Mouse (Mus musculus): ENCODE results near the gene Nupr1. TPM values are rescaled to one million over a fixed set of nuclear protein-coding genes. Genes with fewer than 3 reads are reported as not detected.

Nupr1 gene
- total and polyA plus RNA-seq, 3 experiments, result 1.8 to 11.0 TPM; not detected in 1

GRCm38 (mm10) chr7:126601896-126602295 lies 28.8 kb downstream of the Nupr1 start:
- no peaks in the 10 kb centered on the region for H3K79me2 ChIP-seq (ENCODE audit: control insufficient read depth, insufficient read depth, low read length, poor library complexity)
- no peaks in the 10 kb centered on the region for H3K27me3 ChIP-seq (ENCODE audit: control insufficient read depth in 1 of 2, insufficient read depth in 2 of 2, low read length in 2 of 2)
- no peak overlapping the region for H3K4me3 ChIP-seq (ENCODE audit: control insufficient read depth in 1 of 2, insufficient read depth in 1 of 2, low read depth in 2 of 2, low read length in 2 of 2)
- H3K9me3 ChIP-seq (replicated peaks; ENCODE audit: insufficient read depth, low read length), result no peaks in the 10 kb centered on the region
- H3K36me3 ChIP-seq (ENCODE audit: control insufficient read depth in 1 of 2, insufficient read depth in 2 of 2, low read length in 2 of 2), result peaks cover 0 to 7% of the 10 kb centered on the region in 2 experiments; a peak in 2 of 4 replicates
- H3K4me1 ChIP-seq (ENCODE audit: control insufficient read depth in 1 of 2, insufficient read depth in 2 of 2, low read length in 2 of 2), result peaks cover 4 to 8% of the 10 kb centered on the region in 2 experiments
- no peak overlapping the region for H3K27ac ChIP-seq (ENCODE audit: control insufficient read depth, low read depth, low read length)
- no peak for TF ChIP-seq GATA1 (IDR thresholded peaks at IDR 0.05; ENCODE audit: low read depth, low read length)
- TF ChIP-seq TBP (IDR thresholded peaks at IDR 0.05; ENCODE audit: low read depth, low read length), result no peak
- no peak for TF ChIP-seq POLR2A (IDR thresholded peaks at IDR 0.05; ENCODE audit: control insufficient read depth in 1 of 2, insufficient read depth in 1 of 2, low read depth in 1 of 2, low read length in 2 of 2, poor library complexity in 1 of 2)
- no peak for TF ChIP-seq MYC (IDR thresholded peaks at IDR 0.05; ENCODE audit: low read depth, low read length)
- no peak for TF ChIP-seq SMC3 (IDR thresholded peaks at IDR 0.05; ENCODE audit: low read depth, low read length)
- TF ChIP-seq NELFE (IDR thresholded peaks at IDR 0.05; ENCODE audit: low read depth, low read length), result no peak
- TF ChIP-seq RCOR1 (IDR thresholded peaks at IDR 0.05; ENCODE audit: low read depth, low read length), result no peak
- TF ChIP-seq KAT2A (conservative IDR thresholded peaks at IDR 0.05; ENCODE audit: low read depth, low read length), result no peak
- no peak for TF ChIP-seq E2F4 (IDR thresholded peaks at IDR 0.05; ENCODE audit: borderline replicate concordance, low read depth, low read length)
- TF ChIP-seq USF1 (IDR thresholded peaks at IDR 0.05; ENCODE audit: low read depth, low read length), result no peak
- TF ChIP-seq RAD21 (IDR thresholded peaks at IDR 0.05; ENCODE audit: low read depth, low read length), result no peak
- no peak for TF ChIP-seq BHLHE40 (IDR thresholded peaks at IDR 0.05; ENCODE audit: borderline replicate concordance, low read depth, low read length)
- no peak for TF ChIP-seq MAFK (IDR thresholded peaks at IDR 0.05; ENCODE audit: borderline replicate concordance, low read depth, low read length)
- no peak for DNase-seq (ENCODE audit: low read depth, low spot score)
- H3K9ac ChIP-seq (ENCODE audit: control insufficient read depth, low read depth, low read length, poor library complexity, severe bottlenecking), result no peak overlapping the region

GRCm38 (mm10) chr7:126598919-126599318 lies 31.7 kb downstream of the Nupr1 start:
- Histone ChIP-seq H3K9ac (ENCODE audit: control insufficient read depth, low read depth, low read length, poor library complexity, severe bottlenecking) (no peak overlapping the region), H3K27me3 (ENCODE audit: control insufficient read depth in 1 of 2, insufficient read depth in 2 of 2, low read length in 2 of 2) (peaks cover 0 to 3% of the 10 kb centered on the region in 2 experiments; a peak in 2 of 4 replicates), H3K27ac (ENCODE audit: control insufficient read depth, low read depth, low read length) (peak overlapping the region; percentile 29; the same call in 1 of the 2 replicates), H3K4me1 (ENCODE audit: control insufficient read depth in 1 of 2, insufficient read depth in 2 of 2, low read length in 2 of 2) (peaks cover 4 to 8% of the 10 kb centered on the region in 2 experiments), H3K36me3 (ENCODE audit: control insufficient read depth in 1 of 2, insufficient read depth in 2 of 2, low read length in 2 of 2) (peaks cover 0 to 7% of the 10 kb centered on the region in 2 experiments; a peak in 2 of 4 replicates), H3K79me2 (ENCODE audit: control insufficient read depth, insufficient read depth, low read length, poor library complexity) (no peaks in the 10 kb centered on the region), H3K4me3 (ENCODE audit: control insufficient read depth in 1 of 2, insufficient read depth in 1 of 2, low read depth in 2 of 2, low read length in 2 of 2) (no peak overlapping the region), H3K9me3 (replicated peaks; ENCODE audit: insufficient read depth, low read length) (no peaks in the 10 kb centered on the region)
- TF ChIP-seq NELFE (IDR thresholded peaks at IDR 0.05; ENCODE audit: low read depth, low read length), result 0 out of 2 replicates have a peak, but pooled peaks have one; percentile 15
- peak; percentile 39; the same call in 1 of the 2 replicates for TF ChIP-seq RCOR1 (IDR thresholded peaks at IDR 0.05; ENCODE audit: low read depth, low read length)
- no peak for TF ChIP-seq TAL1 (IDR thresholded peaks at IDR 0.05; ENCODE audit: low read length)
- 0 out of 2 replicates have a peak, but pooled peaks have one; percentile 14 for TF ChIP-seq MAFK (IDR thresholded peaks at IDR 0.05; ENCODE audit: borderline replicate concordance, low read depth, low read length)
- TF ChIP-seq USF1 (IDR thresholded peaks at IDR 0.05; ENCODE audit: low read depth, low read length), result no peak
- peak; percentile 27; the same call in 1 of the 2 replicates for TF ChIP-seq KAT2A (conservative IDR thresholded peaks at IDR 0.05; ENCODE audit: low read depth, low read length)
- no peak for TF ChIP-seq GABPA (IDR thresholded peaks at IDR 0.05; ENCODE audit: low read depth, low read length)
- peak; percentile 76 for TF ChIP-seq GATA1 (IDR thresholded peaks at IDR 0.05; ENCODE audit: low read depth, low read length)
- TF ChIP-seq MAZ (IDR thresholded peaks at IDR 0.05; ENCODE audit: low read depth, low read length), result no peak
- TF ChIP-seq ETS1 (IDR thresholded peaks at IDR 0.05; ENCODE audit: low read depth, low read length), result peak; percentile 41
- no peak for TF ChIP-seq MEF2A (IDR thresholded peaks at IDR 0.05; ENCODE audit: extremely low read depth, insufficient replicate concordance, low read depth, low read length, poor library complexity, severe bottlenecking)
- TF ChIP-seq SMC3 (IDR thresholded peaks at IDR 0.05; ENCODE audit: low read depth, low read length), result no peak
- TF ChIP-seq MYC (IDR thresholded peaks at IDR 0.05; ENCODE audit: low read depth, low read length), result no peak
- peak; percentile 53 to 61; a peak in 3 of 4 replicates for TF ChIP-seq EP300 (IDR thresholded peaks at IDR 0.05; ENCODE audit: low read depth in 1 of 2, low read length in 2 of 2)
- TF ChIP-seq MAX (IDR thresholded peaks at IDR 0.05; ENCODE audit: low read length), result 0 out of 2 replicates have a peak, but pooled peaks have one; percentile 30
- 0 out of 2 replicates have a peak, but pooled peaks have one; percentile 6 for TF ChIP-seq ELF1 (IDR thresholded peaks at IDR 0.05; ENCODE audit: low read depth, low read length)
- peak; percentile 42; the same call in 1 of the 2 replicates for TF ChIP-seq TCF12 (IDR thresholded peaks at IDR 0.05; ENCODE audit: low read depth, low read length)
- TF ChIP-seq POLR2AphosphoS5 (IDR thresholded peaks at IDR 0.05; ENCODE audit: borderline replicate concordance, low read depth, low read length), result no peak
- 0 out of 2 replicates have a peak, but pooled peaks have one; percentile 29 for TF ChIP-seq HCFC1 (IDR thresholded peaks at IDR 0.05; ENCODE audit: low read depth, low read length)
- 0 out of 2 replicates have a peak, but pooled peaks have one; percentile 25 for TF ChIP-seq TBP (IDR thresholded peaks at IDR 0.05; ENCODE audit: low read depth, low read length)
- peak; percentile 74 for DNase-seq (ENCODE audit: low read depth, low spot score)

All from MEL (cell line).